Mouse (Mus musculus) kidney, postnatal 36 days (tissue): ENCODE results near the gene Morc4.

ENCODE experiments used
- DNase-seq, 2 experiments: peaks; one replicate each; pipeline ENCODE4 v3.0.0; 2021 to 2022; ENCODE audit warnings: mixed read lengths in 2 of 2

Gene Morc4

DNA sequence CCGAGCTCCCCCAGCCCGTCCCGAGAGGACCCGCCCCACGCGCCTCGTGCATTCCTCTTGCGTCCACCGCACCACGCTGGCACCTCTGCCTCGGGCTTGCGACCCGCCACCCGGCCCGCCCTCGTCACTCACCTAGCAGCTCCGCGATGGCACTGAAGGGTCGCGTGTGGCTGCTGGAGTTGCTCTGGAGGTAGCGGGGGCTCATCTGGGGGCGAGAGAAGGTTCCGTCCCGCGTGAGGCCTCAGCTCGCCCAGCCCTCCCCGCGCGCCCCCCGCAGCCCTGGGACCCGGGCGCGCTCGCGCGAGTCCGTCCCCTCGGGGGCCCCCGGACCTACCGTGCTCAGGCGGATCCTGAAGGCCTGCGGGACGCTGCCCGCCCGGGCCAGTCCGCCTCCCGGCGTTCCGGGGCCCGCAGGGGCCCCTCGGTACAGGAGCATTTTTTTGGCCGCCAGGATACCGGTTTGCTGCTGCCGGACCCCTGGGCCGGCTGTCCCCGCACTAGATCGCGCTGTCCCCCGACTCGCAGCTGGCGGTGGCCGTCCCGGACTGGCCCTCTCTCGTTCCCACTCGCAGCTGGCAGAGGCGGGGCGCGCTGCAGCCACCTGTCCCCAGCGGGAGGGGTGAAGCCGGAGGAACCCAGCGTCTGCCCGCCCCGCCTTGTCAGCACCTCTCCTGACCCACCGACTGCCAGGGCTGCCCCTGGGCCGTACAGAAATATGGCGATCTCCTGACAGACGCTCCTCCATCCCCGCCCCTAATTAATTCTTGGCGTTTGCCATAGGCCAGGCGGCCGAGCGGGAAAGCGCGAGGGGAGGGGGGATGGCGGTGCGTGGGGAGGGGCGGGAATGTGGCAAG is at the start of gene Morc4:
Gene Morc4 (minus strand): TSS at position 740 of the 854 bp plus-strand sequence.
- DNase-seq = peak; percentile 62 to 70

- no peak for DNase-seq
Observed at GRCm38 (mm10) chrX:139920572-139920971, 49.1 kb upstream of the Morc4 start.

GRCm38 (mm10) chrX:139891387-139891786 is 19.9 kb upstream of the Morc4 start:
- DNase-seq = no peak

DNA sequence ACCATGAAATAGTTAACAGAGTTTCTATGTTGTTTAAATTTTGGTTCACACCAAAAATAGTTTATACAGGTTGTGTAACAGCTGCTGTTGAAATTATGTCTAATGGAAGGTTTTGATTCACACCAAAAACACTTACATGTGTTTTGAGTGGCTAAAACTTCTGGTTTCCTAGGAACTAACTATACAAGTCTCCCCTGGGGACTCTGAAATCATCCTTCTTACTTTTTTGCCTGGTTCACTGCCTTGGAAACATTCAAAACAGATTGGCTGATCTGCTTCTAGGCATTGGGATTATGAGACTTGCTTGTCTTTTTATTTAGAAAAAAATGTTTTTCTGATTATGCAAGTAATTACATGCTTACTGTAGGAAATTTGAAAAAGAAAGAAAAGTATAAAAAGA is 11.7 kb upstream of the Morc4 start:
- DNase-seq = no peak

GRCm38 (mm10) chrX:139877936-139878335 is 6.5 kb upstream of the Morc4 start:
- DNase-seq = peak in 1 of 2 experiments; percentile 14

GRCm38 (mm10) chrX:139877105-139877504 is 5.6 kb upstream of the Morc4 start:
- DNase-seq = no peak

- DNase-seq = peak; percentile 42 to 66
Observed at GRCm38 (mm10) chrX:139870300-139870711, 1.2 kb downstream of the Morc4 start.

DNA sequence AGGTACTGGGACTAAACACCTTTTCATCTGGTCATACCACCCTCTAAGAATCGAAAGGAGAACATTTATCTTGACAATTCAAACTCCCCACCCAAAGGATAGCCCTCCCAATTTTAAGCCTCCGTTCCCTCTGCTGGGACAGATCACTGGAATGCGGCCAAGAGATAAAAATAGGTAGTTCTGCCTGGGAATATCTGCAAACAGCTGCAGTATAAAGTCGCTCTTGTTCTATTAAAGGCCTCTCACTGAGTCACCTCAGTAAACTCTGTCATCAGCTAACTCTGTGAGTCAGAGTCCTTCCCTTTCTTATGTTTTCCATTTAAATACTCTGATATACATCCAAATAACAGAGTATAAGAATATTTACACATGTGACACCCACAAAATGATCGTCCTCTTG is 12.1 kb downstream of the Morc4 start:
- DNase-seq = no peak

DNA sequence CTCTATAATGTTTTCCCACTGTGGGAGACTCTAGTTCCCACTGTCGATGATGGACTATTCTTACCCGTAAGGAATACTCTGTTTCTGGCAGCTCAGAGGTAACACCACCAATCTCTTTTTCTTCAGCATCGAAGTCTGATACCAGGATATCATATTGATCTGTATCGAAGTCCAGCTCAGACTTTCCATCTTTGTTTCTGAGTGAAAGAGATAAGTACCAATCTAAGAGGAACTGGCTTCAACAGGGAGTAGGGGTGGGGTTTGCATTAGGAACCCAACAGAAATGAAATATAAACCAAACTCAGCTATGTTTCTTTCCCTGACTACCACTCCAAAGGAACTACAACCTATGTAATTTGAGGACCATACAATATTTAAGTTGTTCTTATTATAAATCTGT is 16.7 kb downstream of the Morc4 start:
- no peak for DNase-seq

DNA sequence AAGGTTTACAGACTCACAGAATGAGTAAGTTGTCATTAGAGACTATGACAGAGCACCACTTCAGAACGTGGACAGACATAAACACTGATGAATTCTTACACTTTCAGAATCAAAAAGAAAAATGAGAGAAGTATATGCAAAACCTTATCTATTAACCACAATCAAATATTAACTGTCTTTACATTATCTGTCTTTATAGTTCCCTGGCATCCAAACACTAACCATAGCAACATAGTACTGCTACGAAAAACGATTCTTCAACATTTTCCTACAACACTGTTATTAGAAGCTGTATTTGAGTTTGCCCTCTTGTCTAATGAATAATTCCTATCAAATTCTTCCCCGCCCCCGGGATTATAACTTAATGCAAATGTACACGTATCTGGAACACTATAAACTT is 30.4 kb downstream of the Morc4 start:
- DNase-seq = no peak

DNA sequence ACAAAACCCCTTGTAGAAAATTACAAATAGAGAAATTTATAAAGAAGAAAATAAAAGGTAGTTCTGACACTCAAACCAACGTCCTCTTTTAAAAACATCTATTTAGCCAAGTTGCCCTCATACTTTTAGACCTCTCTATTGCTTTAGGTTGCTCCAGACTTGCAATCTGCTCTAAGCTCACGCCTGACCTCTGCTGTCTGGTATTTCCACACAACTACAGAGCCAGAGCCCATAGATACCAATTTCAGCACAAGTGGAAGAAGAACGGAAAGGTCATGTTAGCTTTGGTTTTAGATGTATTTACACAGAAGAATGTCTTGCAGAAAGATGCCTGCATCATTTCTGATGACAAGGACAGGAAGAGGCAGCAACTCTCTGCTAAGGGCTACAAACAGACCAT is 32.4 kb downstream of the Morc4 start:
- peak in 1 of 2 experiments; percentile 41 for DNase-seq

GRCm38 (mm10) chrX:139832464-139832863 is 39.0 kb downstream of the Morc4 start:
- peak in 1 of 2 experiments; percentile 57 for DNase-seq

DNA sequence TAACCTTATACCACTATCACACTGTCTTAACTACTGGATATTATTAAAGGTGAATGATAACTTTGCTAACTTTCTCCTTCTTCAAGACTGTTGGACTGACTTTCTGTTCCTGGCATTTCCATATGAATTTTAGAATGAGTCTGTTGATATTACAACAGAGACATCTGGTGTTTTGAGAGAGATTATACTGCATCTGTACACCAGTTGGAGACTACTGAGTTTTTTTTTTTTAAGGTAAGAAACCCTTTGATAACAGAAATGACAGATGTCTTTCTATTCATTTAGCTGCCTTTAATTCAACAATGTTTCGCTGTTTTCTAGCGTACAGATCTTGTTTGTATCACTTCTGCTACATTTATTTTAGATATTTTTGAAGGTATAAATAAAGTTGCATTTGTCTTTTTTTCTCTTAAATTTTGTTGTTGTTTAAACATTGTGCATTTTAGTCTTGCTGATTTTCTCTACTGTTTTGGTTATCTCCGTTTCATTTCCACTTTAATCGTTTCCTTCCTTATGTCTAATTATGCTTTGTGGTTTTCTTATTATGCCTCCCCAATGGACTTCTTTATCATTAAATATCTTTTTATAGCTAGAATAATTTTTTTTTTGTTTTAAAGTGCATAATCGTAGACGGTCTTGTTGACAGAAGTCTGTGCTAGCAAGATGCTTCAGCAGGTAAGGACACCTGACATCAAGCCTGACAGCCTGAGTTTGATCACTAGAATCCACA is 42.9 kb downstream of the Morc4 start:
- no peak for DNase-seq

DNA sequence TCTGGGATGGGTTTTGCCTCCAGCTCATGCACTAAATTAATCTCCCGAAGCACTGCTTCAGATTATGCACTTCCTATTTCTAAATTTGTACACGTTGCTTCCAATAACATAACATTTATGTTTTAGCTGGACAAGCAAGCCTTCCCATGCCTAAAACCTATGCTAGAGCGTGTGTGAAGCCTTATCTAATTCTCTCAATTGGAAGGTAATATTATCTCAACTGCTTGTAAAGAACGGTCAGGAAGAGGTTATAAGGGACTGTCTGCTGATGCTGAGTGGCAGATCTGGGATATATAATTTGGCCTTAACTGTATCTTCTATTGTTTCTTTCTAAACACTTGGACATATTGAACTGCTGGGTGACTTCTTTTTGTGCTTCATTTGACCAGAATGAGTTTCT is 44.6 kb downstream of the Morc4 start:
- no peak for DNase-seq

- no peak for DNase-seq
Observed at GRCm38 (mm10) chrX:139825402-139825801, 46.1 kb downstream of the Morc4 start.

GRCm38 (mm10) chrX:139815201-139815600 is 56.3 kb downstream of the Morc4 start:
- DNase-seq = peak; percentile 61 to 81

GRCm38 (mm10) chrX:139814018-139814635 is 57.4 kb downstream of the Morc4 start:
- peak in 1 of 2 experiments; percentile 15 for DNase-seq

DNA sequence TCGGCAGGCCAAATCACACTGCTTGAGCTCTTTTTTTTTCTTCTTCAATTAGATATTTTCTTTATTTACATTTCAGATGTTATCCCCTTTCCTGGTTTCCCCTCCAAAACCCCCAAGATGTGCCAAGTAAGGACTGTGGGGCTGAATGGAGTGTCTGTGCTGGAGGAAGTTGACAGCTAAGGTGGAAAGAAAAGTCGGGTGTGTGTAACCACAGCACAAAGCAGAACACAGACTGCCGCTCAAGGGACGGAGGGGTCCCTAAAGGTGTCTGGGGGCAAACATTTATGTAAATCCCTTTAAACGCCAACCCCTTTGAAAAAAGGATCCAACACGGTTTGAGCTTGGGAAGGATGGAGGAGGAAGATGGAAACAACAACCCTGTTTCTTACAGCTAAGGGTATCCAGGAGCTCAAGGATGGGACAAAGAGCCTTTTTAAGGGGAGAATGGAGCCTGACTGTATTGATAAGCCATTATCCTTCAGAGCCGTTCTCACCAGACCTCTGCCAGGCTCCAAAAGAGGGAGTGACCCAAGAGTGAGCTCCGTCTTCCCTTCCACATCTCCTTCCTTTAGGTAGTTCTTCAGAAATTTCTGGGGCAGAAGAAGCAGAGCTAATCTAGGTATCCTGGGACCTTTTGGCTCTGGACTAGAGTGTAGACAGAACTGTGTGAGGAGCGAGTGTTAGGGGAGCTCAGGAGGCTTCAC is 58.0 kb downstream of the Morc4 start:
- DNase-seq = no peak

- peak in 1 of 2 experiments; percentile 32 for DNase-seq
Observed at GRCm38 (mm10) chrX:139812636-139813298, 58.7 kb downstream of the Morc4 start.

DNA sequence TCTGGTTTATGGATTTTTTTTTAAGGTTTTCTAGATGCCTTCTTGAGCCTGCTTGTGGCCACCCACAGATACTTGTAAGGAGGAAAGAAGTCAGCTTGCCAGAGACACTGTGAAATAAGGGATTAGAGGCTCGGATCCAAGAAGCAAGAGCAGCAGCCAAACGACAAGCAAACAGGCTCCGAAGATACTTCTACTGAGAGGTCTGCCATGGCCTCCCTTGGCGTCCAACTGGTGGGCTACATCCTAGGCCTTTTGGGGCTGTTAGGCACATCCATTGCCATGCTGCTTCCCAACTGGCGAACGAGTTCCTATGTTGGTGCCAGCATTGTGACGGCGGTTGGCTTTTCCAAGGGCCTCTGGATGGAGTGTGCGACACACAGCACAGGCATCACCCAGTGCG is 63.0 kb downstream of the Morc4 start:
- DNase-seq = no peak

DNA sequence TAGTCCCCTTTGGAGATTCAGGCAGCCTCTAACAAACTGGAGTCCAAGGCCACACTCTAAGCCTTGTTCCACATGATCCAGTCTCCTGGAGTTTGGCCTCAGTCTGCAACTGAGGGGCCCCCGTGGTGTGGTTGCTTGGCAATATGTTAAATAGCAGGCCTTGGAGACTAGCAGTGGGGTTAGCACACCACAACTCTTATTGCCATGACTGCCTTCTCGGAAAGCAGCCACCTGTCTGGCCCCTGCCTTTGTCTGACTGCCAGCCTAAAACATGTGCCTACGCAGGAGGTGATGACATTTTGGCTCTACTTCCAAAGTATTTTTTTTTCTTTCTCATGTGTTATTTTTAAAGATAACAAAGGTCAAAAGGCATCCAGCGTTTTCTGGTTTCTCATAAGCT is 63.4 kb downstream of the Morc4 start:
- DNase-seq = peak; percentile 63 to 75

DNA sequence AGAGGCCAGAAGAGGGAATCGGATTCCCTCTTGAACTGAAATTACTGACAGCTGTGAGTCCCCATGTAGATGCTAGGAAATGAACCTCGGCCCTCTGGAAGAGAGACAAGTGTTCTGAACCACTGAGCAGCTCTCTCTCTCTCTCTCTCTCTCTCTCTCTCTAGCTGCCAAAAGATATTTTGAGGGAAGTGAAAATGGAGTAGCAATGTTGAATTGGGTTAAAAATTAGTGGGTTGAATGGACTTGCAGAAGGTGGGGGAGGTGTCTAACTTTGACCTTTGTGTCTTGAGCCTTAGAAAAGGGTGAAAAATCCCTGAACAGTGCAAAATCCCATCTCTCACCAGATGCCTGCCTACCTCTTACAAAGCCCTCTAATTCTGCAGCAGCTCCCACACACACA is 64.1 kb downstream of the Morc4 start:
- peak; percentile 46 to 67 for DNase-seq
